Mouse (Mus musculus) E14TG2a.4 (cell line): ENCODE measurements at regions not wholly inside any gene's neighbourhood (a gene's known extent, or its start where the extent isn't known, plus 50 kb on each side); places are given as distances from the start of the nearest gene placed in this dataset.

Source experiments
- H3K27me3 ChIP-seq: 2 replicates; pipeline ENCODE4 v1.6.1; 2014; ENCODE audit warnings: low read length, control low read depth; ENCODE audit not compliant: insufficient read depth
- H3K36me3 ChIP-seq: 2 replicates; pipeline ENCODE4 v1.6.1; 2014; ENCODE audit warnings: low read length, control low read depth; ENCODE audit not compliant: insufficient read depth
- H3K4me1 ChIP-seq: replicated peaks from 2 replicates; pipeline ENCODE4 v1.6.1; 2014; ENCODE audit warnings: low read depth, low read length, control low read depth
- H3K4me3 ChIP-seq: replicated peaks from 2 replicates; pipeline ENCODE4 v1.5.1; 2014; ENCODE audit warnings: mild to moderate bottlenecking, low read length
- H3K9me3 ChIP-seq: 2 replicates; pipeline ENCODE4 v1.6.1; 2014; ENCODE audit warnings: low read length, control low read depth
- CTCF ChIP-seq: conservative IDR thresholded peaks from 2 replicates; pipeline ENCODE4 v1.5.1; 2014; ENCODE audit warnings: low read length
- NANOG ChIP-seq: IDR thresholded peaks from 2 replicates; pipeline ENCODE4 v1.6.1; 2014; ENCODE audit warnings: borderline replicate concordance, low read length, mixed read lengths
- POU5F1 ChIP-seq: IDR thresholded peaks from 2 replicates; pipeline ENCODE4 v1.6.1; 2014; ENCODE audit warnings: low read length, borderline replicate concordance

DNA sequence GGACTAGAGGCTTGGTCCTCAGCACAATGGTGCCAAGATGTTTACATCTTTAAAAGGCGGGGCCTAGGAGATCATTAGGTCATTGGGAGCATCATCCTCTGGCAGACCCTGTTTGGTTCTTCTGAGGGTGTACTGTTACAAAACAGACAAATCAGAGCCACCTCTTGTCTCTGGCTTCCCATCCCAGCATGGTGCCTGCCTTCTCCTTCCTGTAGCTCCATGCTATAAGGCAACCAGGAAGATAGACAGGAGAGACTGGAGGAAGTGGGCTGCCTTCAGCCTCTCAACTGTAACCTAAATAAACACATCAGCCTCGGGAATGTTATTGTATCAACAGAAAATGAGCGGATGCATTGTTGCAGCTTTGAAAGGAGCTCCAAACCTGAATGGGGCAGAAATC is 529.8 kb upstream of the Gm765 start:
- Histone ChIP-seq H3K4me3 (no peak overlapping the region), H3K9me3 (no peaks in the 10 kb centered on the region), H3K27me3 (no peaks in the 10 kb centered on the region), H3K36me3 (no peaks in the 10 kb centered on the region), H3K4me1 (no peaks in the 10 kb centered on the region)
- TF ChIP-seq CTCF (no peak), POU5F1 (no peak), NANOG (no peak)

DNA sequence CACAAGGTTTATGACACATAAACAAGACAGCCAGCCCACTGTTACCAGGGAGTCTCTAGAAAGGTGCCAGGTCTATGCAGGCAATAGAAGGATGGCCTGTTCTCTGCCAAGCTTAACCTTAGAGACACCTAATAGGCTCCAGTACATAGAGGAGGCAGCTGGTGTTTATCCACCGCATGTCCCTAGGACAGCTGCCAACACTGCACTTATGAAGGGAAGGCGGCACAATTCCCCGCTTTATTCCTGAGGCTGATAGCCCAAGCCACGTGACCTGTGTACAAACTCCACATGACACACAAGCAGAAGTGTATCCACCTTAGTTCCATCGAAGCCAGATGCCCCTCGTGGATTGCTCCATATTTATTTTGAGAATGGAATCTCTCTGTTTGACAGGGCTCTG is 527.2 kb upstream of the Gm765 start:
- Histone ChIP-seq H3K9me3 (no peaks in the 10 kb centered on the region), H3K4me3 (no peak overlapping the region), H3K27me3 (no peaks in the 10 kb centered on the region), H3K36me3 (no peaks in the 10 kb centered on the region), H3K4me1 (no peaks in the 10 kb centered on the region)
- TF ChIP-seq CTCF (no peak), NANOG (no peak), POU5F1 (no peak)

DNA sequence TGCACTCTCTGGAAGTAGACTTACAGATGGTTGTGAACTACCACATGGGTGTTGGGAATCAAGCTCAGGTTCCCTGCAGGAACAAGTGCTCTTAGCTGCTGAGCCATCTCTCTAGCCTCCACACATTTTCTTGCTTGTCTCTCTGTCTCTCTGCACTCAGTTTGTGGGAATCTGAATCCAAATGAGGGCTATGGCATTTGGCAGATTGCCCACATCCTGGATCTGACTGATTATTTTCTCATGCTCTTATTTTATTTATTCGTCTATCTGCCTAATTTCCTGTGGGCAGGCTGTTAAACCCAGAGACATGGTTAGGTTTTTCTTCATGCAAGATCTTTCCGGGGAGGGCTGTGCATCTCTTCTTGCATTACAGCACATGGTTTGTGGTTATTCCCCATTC is 521.8 kb upstream of the Gm765 start:
- Histone ChIP-seq H3K4me3 (no peak overlapping the region), H3K36me3 (no peaks in the 10 kb centered on the region)

DNA sequence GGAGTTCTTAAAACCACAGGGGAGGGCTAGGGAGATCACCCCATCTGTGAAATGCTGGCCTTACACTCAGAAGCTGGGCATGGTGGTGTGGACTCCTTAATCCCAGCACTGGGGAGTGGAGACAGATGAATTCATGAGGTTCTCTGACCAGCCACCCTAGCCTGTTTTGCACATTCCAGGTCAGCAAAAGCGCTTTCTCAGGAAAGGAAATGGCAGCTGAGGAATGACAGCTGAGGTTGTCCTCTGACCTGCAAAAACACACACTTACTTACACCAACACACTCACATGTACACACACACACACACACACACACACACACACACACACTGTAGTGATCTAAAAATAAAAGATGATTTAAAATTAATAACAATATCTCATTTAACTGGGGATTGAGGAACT is 513.4 kb upstream of the Gm765 start:
- TF ChIP-seq NANOG (no peak), CTCF (no peak), POU5F1 (no peak)

More for the DNA sequence above, 521.8 kb upstream of the Gm765 start:
- Histone ChIP-seq H3K27me3 (no peaks in the 10 kb centered on the region), H3K4me1 (no peaks in the 10 kb centered on the region), H3K9me3 (no peaks in the 10 kb centered on the region)
- TF ChIP-seq CTCF: no peak
- no peak for TF ChIP-seq POU5F1
- TF ChIP-seq NANOG: no peak

DNA sequence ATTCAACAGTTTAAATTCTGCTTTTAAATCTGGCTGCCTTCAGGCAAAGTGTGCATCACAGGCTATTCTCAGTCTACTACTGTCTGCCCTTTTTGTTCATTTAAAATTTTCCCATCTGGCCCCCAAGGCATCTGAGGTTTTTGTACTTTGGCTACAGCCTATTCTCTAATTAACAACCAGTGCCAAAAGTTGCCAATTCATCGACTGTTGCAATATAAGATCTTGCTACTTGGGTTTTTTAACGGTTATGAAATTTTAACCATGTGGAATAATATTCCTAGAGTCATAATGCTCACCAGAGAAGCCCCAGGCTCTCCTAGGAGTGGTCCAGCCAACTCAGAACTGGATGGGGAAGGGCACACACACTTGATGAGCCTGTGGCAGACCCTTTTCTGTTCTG is 508.4 kb upstream of the Gm765 start:
- no peak for TF ChIP-seq POU5F1
- TF ChIP-seq NANOG: no peak
- TF ChIP-seq CTCF: no peak
- H3K27me3 ChIP-seq: no peaks in the 10 kb centered on the region

More for the DNA sequence above, 513.4 kb upstream of the Gm765 start:
- no peaks in the 10 kb centered on the region for H3K9me3 ChIP-seq
- no peak overlapping the region for H3K4me3 ChIP-seq
- no peaks in the 10 kb centered on the region for H3K4me1 ChIP-seq
- no peaks in the 10 kb centered on the region for H3K36me3 ChIP-seq
- H3K27me3 ChIP-seq: no peaks in the 10 kb centered on the region

DNA sequence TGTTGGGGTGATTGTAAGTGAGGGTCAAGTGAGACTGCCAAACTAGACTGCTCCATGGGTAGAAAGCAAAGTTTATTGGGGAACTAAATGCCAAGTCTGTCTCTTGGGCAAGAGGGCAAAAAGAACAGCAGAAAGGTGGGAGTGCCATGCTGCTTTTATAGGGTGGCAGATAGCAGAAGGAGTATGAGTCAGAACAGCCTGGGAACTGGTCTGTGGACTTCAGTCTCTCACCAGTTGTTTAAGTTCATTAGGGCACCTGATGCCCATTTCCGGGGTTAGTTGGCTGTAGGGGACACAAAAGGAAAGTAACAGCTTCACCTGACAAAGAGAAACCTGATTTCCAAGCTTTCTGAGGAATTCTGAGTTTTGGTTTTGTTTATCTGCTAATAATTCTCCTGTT is 506.3 kb upstream of the Gm765 start:
- Histone ChIP-seq H3K4me1 (no peaks in the 10 kb centered on the region), H3K27me3 (no peaks in the 10 kb centered on the region), H3K9me3 (no peaks in the 10 kb centered on the region), H3K4me3 (no peak overlapping the region), H3K36me3 (no peaks in the 10 kb centered on the region)
- TF ChIP-seq POU5F1 (no peak), CTCF (no peak), NANOG (no peak)

More for the DNA sequence above, 508.4 kb upstream of the Gm765 start:
- H3K4me1 ChIP-seq: no peaks in the 10 kb centered on the region
- no peak overlapping the region for H3K4me3 ChIP-seq
- no peaks in the 10 kb centered on the region for H3K36me3 ChIP-seq
- H3K9me3 ChIP-seq: no peaks in the 10 kb centered on the region

DNA sequence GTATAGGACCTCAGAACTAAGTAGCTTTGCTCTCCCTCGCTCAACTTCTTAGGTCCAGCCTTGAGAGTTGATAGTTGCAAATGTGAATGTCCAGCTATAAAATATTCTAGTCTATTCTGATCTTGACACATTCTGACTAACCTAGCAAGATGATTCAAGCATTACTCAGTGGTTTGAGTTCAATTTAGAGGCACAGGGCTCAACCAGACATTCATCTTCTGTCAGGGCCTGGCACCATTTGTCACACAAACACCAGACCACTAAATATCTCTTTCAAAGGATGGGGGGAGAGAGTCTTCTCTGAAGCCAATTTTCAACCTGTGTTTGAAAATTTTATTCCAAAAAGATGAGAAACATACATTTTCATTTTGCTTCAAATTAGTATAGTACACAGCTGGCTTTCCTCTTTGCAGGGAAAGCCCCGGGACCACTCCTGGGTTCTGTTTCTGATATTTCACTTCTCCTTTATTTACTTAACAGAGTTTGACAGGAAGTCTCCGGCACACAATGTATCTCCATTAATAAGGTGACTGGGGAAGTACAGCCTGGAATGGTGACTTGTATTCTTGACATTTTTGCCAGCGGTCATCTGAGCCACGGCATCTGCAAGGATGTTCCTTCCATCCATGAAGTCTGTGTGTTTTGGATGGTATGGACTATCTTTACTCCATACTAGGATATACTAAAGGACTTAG is 503.6 kb upstream of the Gm765 start:
- Histone ChIP-seq H3K4me3 (no peak overlapping the region), H3K27me3 (no peaks in the 10 kb centered on the region), H3K4me1 (peaks cover 5% of the 10 kb centered on the region; the same call in 1 of the 2 replicates), H3K9me3 (no peaks in the 10 kb centered on the region), H3K36me3 (no peaks in the 10 kb centered on the region)
- TF ChIP-seq CTCF: no peak
- TF ChIP-seq POU5F1: no peak
- TF ChIP-seq NANOG: no peak

DNA sequence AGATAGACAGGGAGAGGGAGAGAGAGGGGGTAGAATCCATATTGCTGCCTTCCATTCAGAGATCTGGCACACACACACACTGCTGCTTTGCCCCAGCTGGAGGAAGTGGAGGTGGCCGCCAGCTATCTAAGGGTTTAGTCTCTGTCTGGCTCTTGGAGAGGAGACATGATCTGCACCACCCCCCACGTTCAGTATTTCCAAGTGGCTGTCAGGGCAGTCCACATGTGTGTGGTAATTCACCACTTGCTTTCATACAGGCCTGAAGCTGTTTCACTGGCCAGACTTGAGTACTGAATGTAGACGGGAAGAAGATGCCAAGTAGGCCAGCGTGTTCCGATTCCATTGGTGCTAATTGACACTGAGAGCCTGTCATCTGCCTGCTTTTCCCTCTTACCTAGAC is 501.0 kb upstream of the Gm765 start:
- Histone ChIP-seq H3K4me3 (no peak overlapping the region), H3K36me3 (no peaks in the 10 kb centered on the region), H3K9me3 (no peaks in the 10 kb centered on the region), H3K4me1 (peaks cover 5% of the 10 kb centered on the region; the same call in 1 of the 2 replicates), H3K27me3 (no peaks in the 10 kb centered on the region)
- no peak for TF ChIP-seq POU5F1
- no peak for TF ChIP-seq CTCF
- no peak for TF ChIP-seq NANOG

DNA sequence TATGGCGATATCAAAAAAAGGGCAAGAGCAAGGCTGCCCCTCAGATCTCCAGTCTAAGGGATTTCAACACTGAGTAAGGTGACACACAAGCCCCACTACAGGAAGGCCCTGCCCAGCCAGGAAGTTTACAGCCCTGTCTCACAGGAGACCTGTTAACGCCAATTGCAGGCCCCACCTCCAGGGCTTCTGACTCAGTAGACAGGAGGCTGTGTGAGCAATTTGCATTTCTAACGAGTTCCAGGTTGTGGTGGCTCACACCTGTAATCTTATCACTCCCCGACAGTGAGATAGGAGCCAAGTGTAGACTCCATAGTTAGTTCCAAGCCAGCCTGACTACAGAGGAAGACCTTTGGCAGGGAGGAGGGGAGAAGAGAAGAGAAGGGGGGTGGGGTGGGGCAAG is 500.4 kb upstream of the Gm765 start:
- TF ChIP-seq POU5F1 (no peak), NANOG (no peak), CTCF (no peak)

More for the DNA sequence above, 500.4 kb upstream of the Gm765 start:
- no peaks in the 10 kb centered on the region for H3K9me3 ChIP-seq
- no peak overlapping the region for H3K4me3 ChIP-seq
- peaks cover 5% of the 10 kb centered on the region; the same call in 1 of the 2 replicates for H3K4me1 ChIP-seq
- H3K36me3 ChIP-seq: no peaks in the 10 kb centered on the region
- H3K27me3 ChIP-seq: no peaks in the 10 kb centered on the region
